In the genomic region with DNA sequence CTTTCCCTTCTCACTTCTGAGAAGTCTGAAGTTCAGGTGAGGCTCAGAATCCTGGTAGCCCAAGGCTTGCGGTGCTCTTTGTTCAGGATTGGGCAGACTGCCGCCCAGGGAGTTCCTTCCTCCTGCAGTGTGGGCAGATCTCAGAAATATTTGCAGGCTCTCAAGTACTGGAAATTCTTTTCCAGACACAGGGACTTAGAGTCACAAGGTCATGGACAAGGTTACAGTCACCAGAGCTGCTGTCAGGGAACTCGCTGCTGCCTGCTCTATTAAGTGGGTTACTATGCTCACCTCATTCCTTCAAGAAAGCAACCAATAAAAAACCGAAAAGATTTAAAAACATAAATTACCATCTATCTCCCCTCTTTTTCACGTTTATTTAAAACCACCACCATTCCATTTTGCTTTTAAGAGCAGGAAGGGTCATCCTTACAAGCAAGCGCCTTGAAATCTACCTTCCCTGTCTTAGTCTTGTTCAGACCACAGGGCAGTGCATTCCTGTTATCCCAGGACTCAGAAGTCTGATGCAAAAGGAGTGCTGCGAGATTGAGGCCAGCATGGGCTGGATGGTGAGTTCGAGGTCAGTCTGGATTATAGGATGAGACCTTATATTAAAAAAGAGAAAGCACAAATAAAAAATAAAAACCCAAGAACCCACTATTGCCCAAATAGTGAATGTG, we compare ENCODE assay signal across 7 mouse cellular contexts. TPM values are rescaled to one million over a fixed set of nuclear protein-coding genes. Genes with fewer than 3 reads are reported as not detected.
DNase-seq lines count a peak whose midpoint lies in the region; ATAC-seq and TF ChIP-seq lines count a peak whose summit lies in the region.

No protein-coding gene starts in this region.

- no peaks in the 10 kb centered on the region for H3K27me3 ChIP-seq in embryonic facial prominence, embryonic 15.5 days
- H3K27me3 ChIP-seq in intestine, embryonic 16.5 days (replicated peaks; ENCODE audit: control insufficient read depth, insufficient read depth, low read length) = no peaks in the 10 kb centered on the region
- no peaks in the 10 kb centered on the region for H3K27me3 ChIP-seq in neural tube, embryonic 15.5 days (replicated peaks)

- H3K4me3 ChIP-seq in lung, adult 2 months (replicated peaks; ENCODE audit: extremely low read depth, low read depth, low read length) = peak overlapping the region; percentile 43
- H3K4me3 ChIP-seq in embryonic facial prominence, embryonic 15.5 days (replicated peaks) = peak overlapping the region; percentile 86
- peak overlapping the region; percentile 86 for H3K4me3 ChIP-seq in intestine, embryonic 16.5 days (ENCODE audit: low read length)
- peak overlapping the region; percentile 96 for H3K4me3 ChIP-seq in neural tube, embryonic 15.5 days (replicated peaks)

- peak overlapping the region; percentile 93 for H3K4me2 ChIP-seq in embryonic facial prominence, embryonic 15.5 days (replicated peaks)
- peak overlapping the region; percentile 79 for H3K4me2 ChIP-seq in intestine, embryonic 16.5 days (ENCODE audit: low read depth, low read length)
- peak overlapping the region; percentile 94 for H3K4me2 ChIP-seq in neural tube, embryonic 15.5 days

- no peak for DNase-seq in lung, adult 2 months
- no peak for DNase-seq in lung, postnatal 4 days
- DNase-seq in frontal cortex, postnatal 14 days (ENCODE audit: low spot score in 2 of 2) = no peak
- no peak for DNase-seq in lung, postnatal 25 days (ENCODE audit: low spot score)

- ATAC-seq in embryonic facial prominence, embryonic 15.5 days (ENCODE audit: insufficient number of reproducible peaks, low FRiP score, low TSS enrichment, low read depth) = no peak
- 0 out of 2 replicates have a peak, but pooled peaks have one; percentile 4 for ATAC-seq in intestine, embryonic 16.5 days
- ATAC-seq in neural tube, embryonic 15.5 days (ENCODE audit: low FRiP score) = peak; percentile 42; the same call in 1 of the 2 replicates

- H3K9me3 ChIP-seq in embryonic facial prominence, embryonic 15.5 days (replicated peaks) = no peaks in the 10 kb centered on the region
- H3K9me3 ChIP-seq in intestine, embryonic 16.5 days (ENCODE audit: control insufficient read depth, low read length) = no peaks in the 10 kb centered on the region
- no peaks in the 10 kb centered on the region for H3K9me3 ChIP-seq in neural tube, embryonic 15.5 days (replicated peaks)

- no peak overlapping the region for H3K27ac ChIP-seq in embryonic facial prominence, embryonic 15.5 days (replicated peaks)
- no peak overlapping the region for H3K27ac ChIP-seq in intestine, embryonic 16.5 days (ENCODE audit: low read length)
- peak overlapping the region; percentile 56 for H3K27ac ChIP-seq in neural tube, embryonic 15.5 days (replicated peaks)

- no peak for TF ChIP-seq POLR2A in lung, adult 2 months (IDR thresholded peaks at IDR 0.05; ENCODE audit: borderline replicate concordance, extremely low read depth, low read depth, low read length)

- H3K36me3 ChIP-seq in embryonic facial prominence, embryonic 15.5 days = no peaks in the 10 kb centered on the region
- no peaks in the 10 kb centered on the region for H3K36me3 ChIP-seq in intestine, embryonic 16.5 days (ENCODE audit: control insufficient read depth, insufficient read depth, low read length)
- no peaks in the 10 kb centered on the region for H3K36me3 ChIP-seq in neural tube, embryonic 15.5 days

- WGBS in lung, adult 2 months = 43% methylated on average over 8 of the region's 8 CpGs
- WGBS in embryonic facial prominence, embryonic 15.5 days = 52% methylated on average over 8 of the region's 8 CpGs
- 51% methylated on average over 8 of the region's 8 CpGs for WGBS in intestine, embryonic 16.5 days
- 51% methylated on average over 8 of the region's 8 CpGs for WGBS in neural tube, embryonic 15.5 days

- H3K4me1 ChIP-seq in lung, adult 2 months (ENCODE audit: control insufficient read depth, insufficient read depth, low read length) = no peaks in the 10 kb centered on the region
- peaks cover 23% of the 10 kb centered on the region for H3K4me1 ChIP-seq in embryonic facial prominence, embryonic 15.5 days
- peaks cover 21% of the 10 kb centered on the region for H3K4me1 ChIP-seq in intestine, embryonic 16.5 days (ENCODE audit: control insufficient read depth, insufficient read depth, low read length)
- H3K4me1 ChIP-seq in neural tube, embryonic 15.5 days = peaks cover 36% of the 10 kb centered on the region

- TF ChIP-seq CTCF in lung, adult 2 months (IDR thresholded peaks at IDR 0.05; ENCODE audit: insufficient read depth, low read length) = no peak

- H3K9ac ChIP-seq in embryonic facial prominence, embryonic 15.5 days = no peak overlapping the region
- H3K9ac ChIP-seq in intestine, embryonic 16.5 days (ENCODE audit: low read depth, low read length) = 0 out of 2 replicates have a peak overlapping the region, but pooled peaks have one; percentile 27
- peak overlapping the region; percentile 23 for H3K9ac ChIP-seq in neural tube, embryonic 15.5 days (replicated peaks)

RNA-seq across cellular contexts. Expression of a gene that starts 0.6 kb away (rescaled TPM):
- 17.6 and 25.5 TPM in 2 replicates for polyA plus RNA-seq in lung, adult 2 months (2012; rRNA removed)
- polyA plus RNA-seq in embryonic facial prominence, embryonic 15.5 days (2015; fragmentation: Nextera tagmentation; extraction: Ambion mirVana) = 40.0 and 51.5 TPM in 2 replicates
- polyA plus RNA-seq in intestine, embryonic 16.5 days (2015; fragmentation: Nextera tagmentation; extraction: Ambion mirVana) = 35.1 and 35.9 TPM in 2 replicates
- polyA plus RNA-seq in neural tube, embryonic 15.5 days (2015; fragmentation: Nextera tagmentation; extraction: Ambion mirVana) = 59.7 and 62.7 TPM in 2 replicates

Comparison
In these comparisons a context has a peak if more than half of its experiments do, and no peak if none do; other contexts are left out.
1. H3K4me3 ChIP-seq: peak in every context shown above with its lines; median percentile 96 in neural tube, embryonic 15.5 days; 86 in embryonic facial prominence, embryonic 15.5 days; 86 in intestine, embryonic 16.5 days; 43 in lung, adult 2 months.